Mouse (Mus musculus): Measurements from ENCODE around the gene Snip1. TPM values are rescaled to one million over a fixed set of nuclear protein-coding genes. Genes with fewer than 3 reads are reported as not detected.

The Snip1 gene
- total and polyA plus RNA-seq, 3 experiments, result 33.4 to 62.2 (median 40.6) TPM

DNA sequence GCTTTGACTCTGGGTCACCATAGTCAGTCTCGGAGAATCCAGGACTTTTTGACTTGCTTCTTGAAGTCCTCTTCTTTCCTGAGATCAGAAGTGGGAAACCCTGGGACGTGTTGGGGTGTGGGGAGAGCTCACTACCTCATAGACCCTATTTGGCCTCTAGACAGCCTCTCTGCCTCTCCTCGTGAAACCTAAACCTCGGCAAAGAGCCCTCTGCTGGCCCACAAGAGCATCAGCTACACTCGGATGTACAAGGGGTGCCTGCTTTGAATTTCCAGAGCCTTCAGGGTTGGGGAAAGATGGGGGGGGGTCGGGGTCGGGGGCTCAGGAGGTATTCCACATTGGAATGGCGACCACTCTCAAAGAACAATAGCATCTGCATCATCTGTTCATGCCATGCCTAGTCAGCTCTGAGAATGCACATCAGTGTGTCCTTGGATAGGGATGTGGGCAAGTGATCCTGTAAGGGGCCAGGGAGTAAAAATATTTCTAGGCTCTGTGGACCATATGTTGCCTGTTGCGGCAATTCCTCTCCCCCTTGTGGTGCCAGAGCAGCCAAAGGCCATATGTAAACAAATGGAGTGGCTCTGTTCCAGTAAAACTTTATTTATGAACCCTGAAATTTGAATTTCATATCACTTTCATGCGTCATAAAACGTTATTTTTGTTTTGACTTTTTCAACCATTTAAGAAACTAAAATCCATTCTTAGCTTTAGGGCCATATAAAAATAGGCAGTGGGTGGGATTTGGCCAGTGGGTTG lies 45.5 kb upstream of the Snip1 start:
- no peak for DNase-seq (ENCODE audit: low read depth, low spot score)
- Histone ChIP-seq H3K9me3 (replicated peaks; ENCODE audit: insufficient read depth, low read length) (no peaks in the 10 kb centered on the region), H3K36me3 (ENCODE audit: control insufficient read depth in 1 of 2, insufficient read depth in 2 of 2, low read length in 2 of 2) (no peaks in the 10 kb centered on the region), H3K79me2 (ENCODE audit: control insufficient read depth, insufficient read depth, low read length, poor library complexity) (no peaks in the 10 kb centered on the region), H3K4me3 (ENCODE audit: control insufficient read depth in 1 of 2, insufficient read depth in 1 of 2, low read depth in 2 of 2, low read length in 2 of 2) (no peak overlapping the region), H3K4me1 (ENCODE audit: control insufficient read depth in 1 of 2, insufficient read depth in 2 of 2, low read length in 2 of 2) (no peaks in the 10 kb centered on the region), H3K27ac (ENCODE audit: control insufficient read depth, low read depth, low read length) (no peak overlapping the region), H3K27me3 (ENCODE audit: control insufficient read depth in 1 of 2, insufficient read depth in 2 of 2, low read length in 2 of 2) (peaks cover 2 to 14% of the 10 kb centered on the region in 2 experiments; a peak in 2 of 4 replicates), H3K9ac (ENCODE audit: control insufficient read depth, low read depth, low read length, poor library complexity, severe bottlenecking) (no peak overlapping the region)
- TF ChIP-seq TCF12 (IDR thresholded peaks at IDR 0.05; ENCODE audit: low read depth, low read length) (no peak), SMC3 (IDR thresholded peaks at IDR 0.05; ENCODE audit: low read depth, low read length) (peak; percentile 35), CTCF (IDR thresholded peaks at IDR 0.05 in 2 of 3, conservative IDR thresholded peaks at IDR 0.05 in 1 of 3; ENCODE audit: control insufficient read depth in 1 of 3, insufficient read depth in 1 of 3, low read depth in 2 of 3, low read length in 3 of 3, poor library complexity in 1 of 3, severe bottlenecking in 1 of 3) (peak in 2 of 3 experiments; percentile 39 to 49; a peak in 4 of 6 replicates)

DNA sequence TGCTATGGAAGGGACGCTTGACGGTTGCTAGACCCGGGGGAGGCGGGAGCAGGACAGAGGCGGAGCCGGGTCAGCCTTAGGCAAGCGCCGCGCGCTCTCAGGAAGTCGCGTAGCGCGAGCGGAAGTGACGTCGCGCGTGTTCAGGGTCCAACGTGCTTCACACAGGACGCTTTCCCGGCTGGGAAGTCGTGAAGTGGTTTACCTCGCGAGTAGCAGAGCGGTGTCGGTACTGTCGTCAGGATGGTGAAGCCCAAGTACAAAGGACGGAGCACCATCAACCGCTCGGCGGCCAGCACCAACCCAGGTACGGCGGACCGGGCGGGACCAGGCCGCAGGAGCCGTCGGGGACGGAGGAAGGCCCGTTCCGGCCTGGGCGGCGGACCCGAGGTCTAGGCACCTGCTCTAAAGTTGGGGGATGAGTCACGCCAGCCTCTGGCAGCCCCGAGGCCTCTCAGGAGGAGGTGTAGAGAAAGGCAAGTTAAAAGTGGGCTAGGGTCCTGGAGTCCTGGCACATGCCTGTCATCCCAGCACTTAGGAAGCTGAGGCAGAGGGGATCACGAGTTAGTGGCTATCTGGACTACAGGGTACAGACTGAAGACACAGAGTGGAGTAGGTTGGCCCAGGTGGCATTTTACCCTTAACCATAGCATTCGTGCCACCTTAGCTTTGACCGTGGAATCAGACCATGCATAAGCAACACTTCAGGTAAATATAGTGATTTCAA lies 36.4 kb upstream of the Snip1 start:
- peak; percentile 96 for DNase-seq (ENCODE audit: low read depth, low spot score)
- TF ChIP-seq USF2 (IDR thresholded peaks at IDR 0.05; ENCODE audit: borderline replicate concordance in 1 of 2, insufficient read depth in 1 of 2, low read depth in 1 of 2, low read length in 2 of 2) (no peak), E2F4 (IDR thresholded peaks at IDR 0.05; ENCODE audit: borderline replicate concordance, low read depth, low read length) (no peak; the same call in 1 of the 2 replicates), JUND (IDR thresholded peaks at IDR 0.05; ENCODE audit: low read depth, low read length) (no peak), RCOR1 (IDR thresholded peaks at IDR 0.05; ENCODE audit: low read depth, low read length) (no peak), MAFK (IDR thresholded peaks at IDR 0.05; ENCODE audit: borderline replicate concordance, low read depth, low read length) (no peak), HCFC1 (IDR thresholded peaks at IDR 0.05; ENCODE audit: low read depth, low read length) (peak; percentile 87), MAX (IDR thresholded peaks at IDR 0.05; ENCODE audit: low read length) (peak; percentile 93), CHD2 (IDR thresholded peaks at IDR 0.05; ENCODE audit: low read length) (no peak), ELF1 (IDR thresholded peaks at IDR 0.05; ENCODE audit: low read depth, low read length) (peak; percentile 67), ZKSCAN1 (IDR thresholded peaks at IDR 0.05; ENCODE audit: low read depth, low read length) (no peak), BHLHE40 (IDR thresholded peaks at IDR 0.05; ENCODE audit: borderline replicate concordance, low read depth, low read length) (no peak), NRF1 (IDR thresholded peaks at IDR 0.05; ENCODE audit: insufficient read depth, low read depth, low read length, poor library complexity, severe bottlenecking) (peak; percentile 64), SIN3A (IDR thresholded peaks at IDR 0.05; ENCODE audit: low read length) (peak; percentile 99), MYC (IDR thresholded peaks at IDR 0.05; ENCODE audit: low read depth, low read length) (peak; percentile 94), TBP (IDR thresholded peaks at IDR 0.05; ENCODE audit: low read depth, low read length) (peak; percentile 80), POLR2A (IDR thresholded peaks at IDR 0.05; ENCODE audit: control insufficient read depth in 1 of 2, insufficient read depth in 1 of 2, low read depth in 1 of 2, low read length in 2 of 2, poor library complexity in 1 of 2) (peak; percentile 61 to 98; a peak in 2 of 4 replicates), ZNF384 (IDR thresholded peaks at IDR 0.05; ENCODE audit: low read depth, low read length) (no peak), NELFE (IDR thresholded peaks at IDR 0.05; ENCODE audit: low read depth, low read length) (peak; percentile 94), POLR2AphosphoS2 (IDR thresholded peaks at IDR 0.05; ENCODE audit: low read length) (peak; percentile 75; the same call in 1 of the 2 replicates), GATA1 (IDR thresholded peaks at IDR 0.05; ENCODE audit: low read depth, low read length) (no peak), ZMIZ1 (IDR thresholded peaks at IDR 0.05; ENCODE audit: low read depth, low read length) (0 out of 2 replicates have a peak, but pooled peaks have one; percentile 76), KAT2A (conservative IDR thresholded peaks at IDR 0.05; ENCODE audit: low read depth, low read length) (peak; percentile 52; the same call in 1 of the 2 replicates), EP300 (IDR thresholded peaks at IDR 0.05; ENCODE audit: low read depth in 1 of 2, low read length in 2 of 2) (no peak), MXI1 (IDR thresholded peaks at IDR 0.05; ENCODE audit: low read depth, low read length) (peak; percentile 98), TCF12 (IDR thresholded peaks at IDR 0.05; ENCODE audit: low read depth, low read length) (peak; percentile 46)
- Histone ChIP-seq H3K27me3 (ENCODE audit: control insufficient read depth in 1 of 2, insufficient read depth in 2 of 2, low read length in 2 of 2) (peaks cover 7 to 21% of the 10 kb centered on the region in 2 experiments), H3K4me1 (ENCODE audit: control insufficient read depth in 1 of 2, insufficient read depth in 2 of 2, low read length in 2 of 2) (peaks cover 4 to 6% of the 10 kb centered on the region in 2 experiments), H3K36me3 (ENCODE audit: control insufficient read depth in 1 of 2, insufficient read depth in 2 of 2, low read length in 2 of 2) (peaks cover 5 to 17% of the 10 kb centered on the region in 2 experiments), H3K4me3 (ENCODE audit: control insufficient read depth in 1 of 2, insufficient read depth in 1 of 2, low read depth in 2 of 2, low read length in 2 of 2) (peak overlapping the region; percentile 66 to 67), H3K79me2 (ENCODE audit: control insufficient read depth, insufficient read depth, low read length, poor library complexity) (peaks cover 38% of the 10 kb centered on the region), H3K9ac (ENCODE audit: control insufficient read depth, low read depth, low read length, poor library complexity, severe bottlenecking) (peak overlapping the region; percentile 77), H3K9me3 (replicated peaks; ENCODE audit: insufficient read depth, low read length) (no peaks in the 10 kb centered on the region), H3K27ac (ENCODE audit: control insufficient read depth, low read depth, low read length) (peak overlapping the region; percentile 11)
